Mouse (Mus musculus): Measurements from ENCODE around the gene Fbxo41.
A peak's percentile ranks its signal among the peaks of the same experiment; 100 is the strongest.

Fbxo41 gene

GRCm38 (mm10) chr6:85491606-85492005, 11.2 kb downstream of the Fbxo41 start:
- no peak for DNase-seq (ENCODE audit: low read depth)

- no peak for DNase-seq (ENCODE audit: low read depth)
Observed at GRCm38 (mm10) chr6:85490252-85490651, 12.5 kb downstream of the Fbxo41 start.

- no peak for DNase-seq (ENCODE audit: low read depth)
Observed at GRCm38 (mm10) chr6:85489717-85490116, 13.1 kb downstream of the Fbxo41 start.

GRCm38 (mm10) chr6:85488510-85488909, 14.3 kb downstream of the Fbxo41 start:
- DNase-seq (ENCODE audit: low read depth) = no peak

GRCm38 (mm10) chr6:85485738-85486137, 17.1 kb downstream of the Fbxo41 start:
- DNase-seq (ENCODE audit: low read depth) = no peak

- DNase-seq (ENCODE audit: low read depth) = peak; percentile 71
Observed at GRCm38 (mm10) chr6:85483843-85484721, 18.7 kb downstream of the Fbxo41 start.

- DNase-seq (ENCODE audit: low read depth) = no peak
Observed at GRCm38 (mm10) chr6:85480685-85481084, 22.1 kb downstream of the Fbxo41 start.

GRCm38 (mm10) chr6:85479979-85480378, 22.8 kb downstream of the Fbxo41 start:
- DNase-seq (ENCODE audit: low read depth) = no peak

- no peak for DNase-seq (ENCODE audit: low read depth)
Observed at GRCm38 (mm10) chr6:85478416-85478815, 24.4 kb downstream of the Fbxo41 start.

- DNase-seq (ENCODE audit: low read depth) = peak; percentile 50
Observed at GRCm38 (mm10) chr6:85477366-85477917, 25.4 kb downstream of the Fbxo41 start.

- DNase-seq (ENCODE audit: low read depth) = no peak
Observed at GRCm38 (mm10) chr6:85475581-85475980, 27.2 kb downstream of the Fbxo41 start.

- no peak for DNase-seq (ENCODE audit: low read depth)
Observed at GRCm38 (mm10) chr6:85472542-85472941, 30.3 kb downstream of the Fbxo41 start.

- DNase-seq (ENCODE audit: low read depth) = no peak
Observed at GRCm38 (mm10) chr6:85471962-85472361, 30.8 kb downstream of the Fbxo41 start.

- no peak for DNase-seq (ENCODE audit: low read depth)
Observed at GRCm38 (mm10) chr6:85469660-85470430, 32.9 kb downstream of the Fbxo41 start.

GRCm38 (mm10) chr6:85465381-85465780, 37.4 kb downstream of the Fbxo41 start:
- DNase-seq (ENCODE audit: low read depth) = no peak

- no peak for DNase-seq (ENCODE audit: low read depth)
Observed at GRCm38 (mm10) chr6:85459621-85460020, 43.2 kb downstream of the Fbxo41 start.

- DNase-seq (ENCODE audit: low read depth) = no peak
Observed at GRCm38 (mm10) chr6:85452816-85453215, 50.0 kb downstream of the Fbxo41 start.

GRCm38 (mm10) chr6:85452411-85452665, 50.5 kb downstream of the Fbxo41 start:
- no peak for DNase-seq (ENCODE audit: low read depth)

GRCm38 (mm10) chr6:85451664-85452410, 51.0 kb downstream of the Fbxo41 start, which contains the start of gene Pradc1:
Pradc1 (minus strand) TSS chr6:85451970.
- peak; percentile 95 for DNase-seq (ENCODE audit: low read depth)

GRCm38 (mm10) chr6:85450697-85451663, 51.8 kb downstream of the Fbxo41 start, which contains the start of gene Cct7:
Cct7 (plus strand) TSS chr6:85451514.
- peak; percentile 99 for DNase-seq (ENCODE audit: low read depth)

- DNase-seq (ENCODE audit: low read depth) = peak; percentile 16
Observed at GRCm38 (mm10) chr6:85450140-85450539, 52.7 kb downstream of the Fbxo41 start.
